Mouse (Mus musculus) hindbrain, embryonic 11.5 days (tissue): ENCODE results near the gene Hcfc1. TPM values are rescaled to one million over a fixed set of nuclear protein-coding genes. Genes with fewer than 3 reads are reported as not detected.

Experiments used
- ATAC-seq: fragments of 200-750 bp; cut with Nextera tagmentation; 2 replicates; pipeline ENCODE4 v1.8.0; 2017; ENCODE audit warnings: mild to moderate bottlenecking, moderate TSS enrichment, moderate library complexity; ENCODE audit not compliant: low FRiP score
- DNase-seq: peaks from one replicate; pipeline ENCODE4 v3.0.0-alpha.2; 2015; ENCODE audit warnings: low spot score
- H3K27ac ChIP-seq: fragments of 300-500 bp; sonication (generic); 2 replicates; pipeline ENCODE4 v1.5.1; 2014; ENCODE audit warnings: mild to moderate bottlenecking, low read depth, low read length
- H3K27me3 ChIP-seq: fragments of 300-500 bp; sonication (generic); 2 replicates; pipeline ENCODE4 v1.6.1; 2014; ENCODE audit warnings: mild to moderate bottlenecking, low read length, moderate library complexity, mixed read lengths; ENCODE audit not compliant: control insufficient read depth, insufficient read depth
- H3K36me3 ChIP-seq: fragments of 300-500 bp; sonication (generic); 2 replicates; pipeline ENCODE4 v1.6.1; 2014; ENCODE audit warnings: mild to moderate bottlenecking, low read length, moderate library complexity, mixed read lengths; ENCODE audit not compliant: control insufficient read depth, insufficient read depth
- H3K4me1 ChIP-seq: fragments of 300-500 bp; sonication (generic); replicated peaks from 2 replicates; pipeline ENCODE4 v1.6.1; 2014; ENCODE audit warnings: low read length, mixed read lengths; ENCODE audit not compliant: control insufficient read depth, insufficient read depth
- H3K4me2 ChIP-seq: fragments of 300-500 bp; sonication (generic); replicated peaks from 2 replicates; pipeline ENCODE4 v1.6.1; 2014; ENCODE audit warnings: mild to moderate bottlenecking, low read depth, low read length
- H3K4me3 ChIP-seq: fragments of 300-500 bp; sonication (generic); 2 replicates; pipeline ENCODE4 v1.5.1; 2014; ENCODE audit warnings: low read depth, low read length
- H3K9ac ChIP-seq: fragments of 300-500 bp; sonication (generic); 2 replicates; pipeline ENCODE4 v1.6.1; 2014; ENCODE audit warnings: low read depth, low read length
- H3K9me3 ChIP-seq: fragments of 300-500 bp; sonication (generic); 2 replicates; pipeline ENCODE4 v1.6.1; 2016; ENCODE audit warnings: low read length; ENCODE audit not compliant: control insufficient read depth
- WGBS: fragments of 180-500 bp; shearing (Covaris S2); extraction: QIAGEN DNeasy Blood & Tissue Kit; methylation state at CpG from one replicate; pipeline ENCODE4 v1.1.7; 2014; 5-methylcytosine and 5-hydroxymethylcytosine counted together
- polyA plus RNA-seq: library from polyadenylated mRNA; unstranded; fragments of >200 nt; fragmentation: Nextera tagmentation; extraction: Ambion mirVana; gene quantifications from 2 replicates; pipeline ENCODE4 v1.2.1, GENCODE M21; 2014

The Hcfc1 gene
- polyA plus RNA-seq, 1 experiment from 2014 or later, result 77.2 TPM

GRCm38 (mm10) chrX:73952603-73953002 lies 13.6 kb downstream of the Hcfc1 start:
- no peaks in the 10 kb centered on the region for H3K27me3 ChIP-seq
- no peaks in the 10 kb centered on the region for H3K9me3 ChIP-seq
- H3K36me3 ChIP-seq, result peaks cover 15% of the 10 kb centered on the region
- no peaks in the 10 kb centered on the region for H3K4me1 ChIP-seq
- DNase-seq (no peak), ATAC-seq (no peak)
- no peak overlapping the region for H3K27ac ChIP-seq
- no peak overlapping the region for H3K4me3 ChIP-seq
- H3K9ac ChIP-seq, result no peak overlapping the region
- no peak overlapping the region for H3K4me2 ChIP-seq
- 91% methylated on average over 5 of the region's 5 CpGs for WGBS

- Histone ChIP-seq H3K9ac (no peak overlapping the region), H3K27ac (no peak overlapping the region), H3K4me3 (no peak overlapping the region), H3K4me2 (no peak overlapping the region), H3K36me3 (peaks cover 15% of the 10 kb centered on the region), H3K27me3 (no peaks in the 10 kb centered on the region), H3K9me3 (no peaks in the 10 kb centered on the region), H3K4me1 (no peaks in the 10 kb centered on the region)
- no peak for ATAC-seq
- WGBS, result 90% methylated on average over 10 of the region's 10 CpGs
- no peak for DNase-seq
These were observed 16.8 kb downstream of the Hcfc1 start for GRCm38 (mm10) chrX:73949341-73949740.

- Histone ChIP-seq H3K4me2 (no peak overlapping the region), H3K9me3 (no peaks in the 10 kb centered on the region), H3K4me1 (no peaks in the 10 kb centered on the region), H3K9ac (no peak overlapping the region), H3K36me3 (peaks cover 15% of the 10 kb centered on the region), H3K4me3 (no peak overlapping the region), H3K27ac (no peak overlapping the region), H3K27me3 (no peaks in the 10 kb centered on the region)
- DNase-seq, result peak; percentile 69
- peak; percentile 63; the same call in 1 of the 2 replicates for ATAC-seq
- 27% methylated on average over 4 of the region's 4 CpGs for WGBS
These were observed 17.5 kb downstream of the Hcfc1 start for GRCm38 (mm10) chrX:73948647-73949046.

- DNase-seq (no peak), ATAC-seq (no peak)
- Histone ChIP-seq H3K9ac (no peak overlapping the region), H3K9me3 (no peaks in the 10 kb centered on the region), H3K27ac (no peak overlapping the region), H3K4me1 (no peaks in the 10 kb centered on the region), H3K4me3 (no peak overlapping the region), H3K4me2 (no peak overlapping the region), H3K36me3 (peaks cover 12% of the 10 kb centered on the region), H3K27me3 (no peaks in the 10 kb centered on the region)
- 75% methylated on average over 6 of the region's 6 CpGs for WGBS
These were observed 19.3 kb downstream of the Hcfc1 start for GRCm38 (mm10) chrX:73946896-73947295.

DNA sequence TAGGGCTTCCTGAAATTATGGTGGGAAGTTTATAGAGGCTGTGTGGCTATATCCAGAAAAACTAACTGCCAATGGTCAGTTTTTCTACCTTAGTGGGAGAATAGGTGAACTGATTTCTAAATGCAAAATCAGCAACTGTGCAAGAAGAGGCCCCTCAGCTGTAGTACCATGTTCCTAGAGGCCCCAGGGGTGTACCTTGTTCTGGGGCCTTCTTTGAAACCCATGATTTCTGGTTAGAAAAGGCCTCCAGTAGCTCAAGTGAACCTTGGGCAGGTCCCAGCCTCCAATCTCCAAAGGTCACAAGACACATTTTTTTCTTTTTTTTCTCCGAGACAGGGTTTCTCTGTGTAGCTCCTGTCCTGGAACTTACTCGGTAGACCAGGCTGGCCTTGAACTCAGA lies 23.9 kb downstream of the Hcfc1 start:
- no peak for DNase-seq
- H3K27ac ChIP-seq, result no peak overlapping the region
- no peaks in the 10 kb centered on the region for H3K4me1 ChIP-seq
- no peak overlapping the region for H3K9ac ChIP-seq
- no peaks in the 10 kb centered on the region for H3K27me3 ChIP-seq
- H3K9me3 ChIP-seq, result no peaks in the 10 kb centered on the region
- 92% methylated on average over 2 of the region's 2 CpGs for WGBS
- ATAC-seq, result no peak
- H3K4me2 ChIP-seq, result no peak overlapping the region
- no peak overlapping the region for H3K4me3 ChIP-seq
- H3K36me3 ChIP-seq, result 0 out of 2 replicates have a peak, but pooled peaks cover 2% of the 10 kb centered on the region

DNA sequence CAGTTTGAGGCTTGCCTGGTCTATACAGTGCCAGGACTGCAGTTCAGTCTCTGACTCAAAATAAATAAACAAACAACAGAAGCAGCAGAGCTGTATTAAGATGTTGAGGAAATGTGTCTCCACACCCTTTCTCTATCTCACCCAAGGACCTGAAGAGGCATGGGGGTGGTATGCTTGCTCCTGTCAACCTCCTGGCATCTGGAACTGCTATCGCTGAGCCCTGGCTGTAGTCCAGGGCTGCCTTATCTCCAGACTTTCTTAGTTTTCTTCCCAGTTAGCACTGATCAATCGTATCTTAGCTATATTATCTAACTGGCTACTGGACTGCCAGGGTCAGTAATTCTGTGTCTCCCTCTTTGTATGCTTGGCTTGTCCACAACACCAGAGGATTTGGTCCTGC lies 24.3 kb downstream of the Hcfc1 start:
- no peak overlapping the region for H3K4me2 ChIP-seq
- no peak overlapping the region for H3K4me3 ChIP-seq
- H3K36me3 ChIP-seq, result 0 out of 2 replicates have a peak, but pooled peaks cover 2% of the 10 kb centered on the region
- WGBS, result 93% methylated on average over 2 of the region's 2 CpGs
- ATAC-seq (no peak), DNase-seq (no peak)
- no peaks in the 10 kb centered on the region for H3K9me3 ChIP-seq
- H3K27me3 ChIP-seq, result no peaks in the 10 kb centered on the region
- H3K9ac ChIP-seq, result no peak overlapping the region
- no peak overlapping the region for H3K27ac ChIP-seq
- no peaks in the 10 kb centered on the region for H3K4me1 ChIP-seq

DNA sequence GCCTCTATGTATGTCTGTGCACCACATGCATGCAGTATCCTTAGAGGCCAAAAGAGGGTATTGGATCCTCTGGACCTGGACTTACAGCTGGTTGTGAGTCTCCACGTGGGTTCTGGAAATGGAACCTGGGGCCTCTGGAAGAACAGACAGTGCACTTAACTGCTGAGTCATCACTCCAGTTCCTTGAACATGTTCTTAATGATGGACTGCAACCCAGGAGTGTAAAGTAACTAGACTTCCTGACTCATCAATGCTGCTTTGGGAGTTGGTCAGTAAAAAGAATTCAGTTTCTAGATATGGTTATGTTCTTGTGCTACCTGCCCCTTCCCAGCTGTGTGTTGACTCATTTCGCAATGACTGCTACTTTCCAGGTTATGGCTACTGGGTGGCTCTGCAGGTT lies 34.3 kb downstream of the Hcfc1 start:
- WGBS, result 88% methylated on average over 2 of the region's 2 CpGs
- no peak overlapping the region for H3K27ac ChIP-seq
- H3K27me3 ChIP-seq, result no peaks in the 10 kb centered on the region
- no peaks in the 10 kb centered on the region for H3K9me3 ChIP-seq
- no peak overlapping the region for H3K4me3 ChIP-seq
- no peak overlapping the region for H3K4me2 ChIP-seq
- H3K9ac ChIP-seq, result no peak overlapping the region
- H3K4me1 ChIP-seq, result no peaks in the 10 kb centered on the region
- no peaks in the 10 kb centered on the region for H3K36me3 ChIP-seq
- ATAC-seq (no peak), DNase-seq (no peak)

GRCm38 (mm10) chrX:73930402-73931062 lies 35.6 kb downstream of the Hcfc1 start, which contains the start of gene Renbp:
TSS of gene Renbp (minus strand) at chrX:73930850.
- DNase-seq (peak; percentile 56), ATAC-seq (peak; percentile 53; the same call in 1 of the 2 replicates)
- Histone ChIP-seq H3K4me3 (no peak within 1 kb of the TSS), H3K27me3 (no peaks in the 10 kb centered on the region), H3K4me1 (no peaks in the 10 kb centered on the region), H3K9ac (no peak within 1 kb of the TSS), H3K4me2 (no peak within 1 kb of the TSS), H3K36me3 (no peaks in the 10 kb centered on the region), H3K9me3 (no peaks in the 10 kb centered on the region), H3K27ac (no peak within 1 kb of the TSS)
- 41% methylated on average over 17 of the region's 17 CpGs for WGBS

- no peak for DNase-seq
- peak overlapping the region; percentile 42; the same call in 1 of the 2 replicates for H3K9ac ChIP-seq
- no peaks in the 10 kb centered on the region for H3K4me1 ChIP-seq
- no peaks in the 10 kb centered on the region for H3K36me3 ChIP-seq
- H3K27ac ChIP-seq, result no peak overlapping the region
- ATAC-seq, result no peak
- peak overlapping the region; percentile 58; the same call in 1 of the 2 replicates for H3K4me3 ChIP-seq
- no peaks in the 10 kb centered on the region for H3K9me3 ChIP-seq
- no peaks in the 10 kb centered on the region for H3K27me3 ChIP-seq
- WGBS, result 58% methylated on average over 4 of the region's 8 CpGs
- H3K4me2 ChIP-seq, result peak overlapping the region; percentile 57
These were observed 43.6 kb downstream of the Hcfc1 start for GRCm38 (mm10) chrX:73922550-73922882.
